Comparison of ENCODE assay signal across 9 mouse cellular contexts in genomic region chr10:107389505-107389904, GRCm38 (mm10).
DNase-seq lines count a peak whose midpoint lies in the region; ATAC-seq lines count a peak whose summit lies in the region.
"Had no signal": no experiment of that assay in that cellular context is flagged by ENCODE, and none has a peak within 500 bp of the region (broad histone marks: within the 10 kb centered on the region; RNA-seq: fewer than 3 reads in every experiment).

No protein-coding gene starts in this region.

- no peaks in the 10 kb centered on the region for H3K36me3 ChIP-seq in liver, embryonic 11.5 days (ENCODE audit: control insufficient read depth, insufficient read depth, low read length)
- H3K36me3 ChIP-seq in kidney, embryonic 16.5 days (ENCODE audit: insufficient read depth, low read length), result no peaks in the 10 kb centered on the region
- H3K36me3 ChIP-seq in limb, embryonic 15.5 days, result no peaks in the 10 kb centered on the region
- H3K36me3 ChIP-seq: liver, embryonic 13.5 days had no signal

- H3K4me2 ChIP-seq in liver, embryonic 11.5 days, result no peak overlapping the region
- H3K4me2 ChIP-seq in kidney, embryonic 16.5 days (replicated peaks; ENCODE audit: low read depth, low read length), result no peak overlapping the region
- H3K4me2 ChIP-seq in limb, embryonic 15.5 days, result no peak overlapping the region
- H3K4me2 ChIP-seq: liver, embryonic 13.5 days had no signal

- no peak overlapping the region for H3K27ac ChIP-seq in liver, embryonic 11.5 days (ENCODE audit: low read depth, low read length)
- no peak overlapping the region for H3K27ac ChIP-seq in kidney, embryonic 16.5 days (ENCODE audit: low read length)
- no peak overlapping the region for H3K27ac ChIP-seq in limb, embryonic 15.5 days
- H3K27ac ChIP-seq: liver, embryonic 13.5 days had no signal

- no peak overlapping the region for H3K9ac ChIP-seq in liver, embryonic 11.5 days (ENCODE audit: low read depth, low read length)
- no peak overlapping the region for H3K9ac ChIP-seq in kidney, embryonic 16.5 days (replicated peaks; ENCODE audit: low read length)
- H3K9ac ChIP-seq in limb, embryonic 15.5 days, result no peak overlapping the region
- H3K9ac ChIP-seq: liver, embryonic 13.5 days had no signal

- no peaks in the 10 kb centered on the region for H3K27me3 ChIP-seq in liver, embryonic 11.5 days (replicated peaks; ENCODE audit: control insufficient read depth, insufficient read depth, low read length)
- H3K27me3 ChIP-seq in kidney, embryonic 16.5 days (ENCODE audit: insufficient read depth, low read length), result no peaks in the 10 kb centered on the region
- H3K27me3 ChIP-seq in limb, embryonic 15.5 days, result no peaks in the 10 kb centered on the region
- H3K27me3 ChIP-seq: liver, embryonic 13.5 days had no signal

- H3K9me3 ChIP-seq in liver, embryonic 11.5 days (ENCODE audit: control insufficient read depth, low read length), result no peaks in the 10 kb centered on the region
- no peaks in the 10 kb centered on the region for H3K9me3 ChIP-seq in kidney, embryonic 16.5 days (ENCODE audit: low read length)
- H3K9me3 ChIP-seq in limb, embryonic 15.5 days, result no peaks in the 10 kb centered on the region
- H3K9me3 ChIP-seq: liver, embryonic 13.5 days had no signal

- ATAC-seq in liver, embryonic 11.5 days (replicated peaks; ENCODE audit: low FRiP score), result no peak; the same call in 1 of the 2 replicates
- peak; percentile 77 for ATAC-seq in kidney, embryonic 16.5 days (ENCODE audit: low FRiP score, low TSS enrichment)
- ATAC-seq in limb, embryonic 15.5 days (ENCODE audit: insufficient number of reproducible peaks, low FRiP score, low TSS enrichment, low read depth), result 0 out of 2 replicates have a peak, but pooled peaks have one; percentile 40
- ATAC-seq in CD4-positive, CD25-positive, alpha-beta regulatory T cell, adult 4 months, result no peak

- whole genome bisulfite sequencing in liver, embryonic 11.5 days, result 54% methylated on average over 4 of the region's 4 CpGs
- WGBS in kidney, embryonic 16.5 days, result 54% methylated on average over 4 of the region's 4 CpGs
- 47% methylated on average over 4 of the region's 4 CpGs for WGBS in limb, embryonic 15.5 days

- peak; percentile 17 for DNase-seq in liver
- no peak for DNase-seq in liver, embryonic 11.5 days (ENCODE audit: low spot score)
- peak; percentile 83 to 90 for DNase-seq in cerebellum, postnatal 25 days
- peak; percentile 38 for DNase-seq in gastrocnemius, postnatal 14 days
- DNase-seq in retina, postnatal 7 days (ENCODE audit: low read depth, low spot score), result peak; percentile 27
- DNase-seq: liver, embryonic 13.5 days had no signal

- intact Hi-C loops in gastrocnemius, postnatal 14 days (cut with DNase I; ENCODE audit: low total_unique reads), result loop anchor here (5.0 kb wide), 1 partner anchor 457 kb away; no protein-coding TSS in a partner anchor

- H3K4me1 ChIP-seq in liver, embryonic 11.5 days (replicated peaks; ENCODE audit: control insufficient read depth, insufficient read depth, low read length), result no peaks in the 10 kb centered on the region
- no peaks in the 10 kb centered on the region for H3K4me1 ChIP-seq in kidney, embryonic 16.5 days (ENCODE audit: insufficient read depth, low read length)
- no peaks in the 10 kb centered on the region for H3K4me1 ChIP-seq in limb, embryonic 15.5 days
- H3K4me1 ChIP-seq: liver, embryonic 13.5 days had no signal

- H3K4me3 ChIP-seq in liver, embryonic 11.5 days (ENCODE audit: low read depth, low read length), result no peak overlapping the region
- H3K4me3 ChIP-seq in kidney, embryonic 16.5 days (ENCODE audit: low read length), result no peak overlapping the region
- no peak overlapping the region for H3K4me3 ChIP-seq in limb, embryonic 15.5 days
- H3K4me3 ChIP-seq: liver, embryonic 13.5 days had no signal

Comparison
In these comparisons a context has a peak if more than half of its experiments do, and no peak if none do; other contexts are left out.
1. ATAC-seq: peak in kidney, embryonic 16.5 days (single experiment) and limb, embryonic 15.5 days (single experiment); none in liver, embryonic 11.5 days (single experiment) and CD4-positive, CD25-positive, alpha-beta regulatory T cell, adult 4 months (single experiment).